ENCODE assay signal across 13 mouse cellular contexts in genomic region chr17:4770052-4770451, GRCm38 (mm10).
A peak's percentile ranks its signal among the peaks of the same experiment; 100 is the strongest.
DNase-seq lines count a peak whose midpoint lies in the region; ATAC-seq and TF ChIP-seq lines count a peak whose summit lies in the region.
"Had no signal": no experiment of that assay in that cellular context is flagged by ENCODE, and none has a peak within 500 bp of the region (broad histone marks: within the 10 kb centered on the region; RNA-seq: fewer than 3 reads in every experiment).

No protein-coding gene starts in this region.

- no peaks in the 10 kb centered on the region for H3K9me3 ChIP-seq in intestine, postnatal 0 days (ENCODE audit: control insufficient read depth)
- H3K9me3 ChIP-seq in intestine, embryonic 16.5 days (ENCODE audit: control insufficient read depth, low read length), result no peaks in the 10 kb centered on the region
- no peaks in the 10 kb centered on the region for H3K9me3 ChIP-seq in lung, embryonic 14.5 days (ENCODE audit: low read depth, low read length)
- H3K9me3 ChIP-seq in embryonic facial prominence, embryonic 10.5 days, result no peaks in the 10 kb centered on the region
- H3K9me3 ChIP-seq: heart, embryonic 13.5 days; liver, embryonic 15.5 days had no signal

- no peak overlapping the region for H3K9ac ChIP-seq in intestine, postnatal 0 days (ENCODE audit: low read depth, low read length)
- no peak overlapping the region for H3K9ac ChIP-seq in intestine, embryonic 16.5 days (ENCODE audit: low read depth, low read length)
- no peak overlapping the region for H3K9ac ChIP-seq in lung, embryonic 14.5 days
- H3K9ac ChIP-seq: heart, embryonic 13.5 days; liver, embryonic 15.5 days had no signal

- ATAC-seq in intestine, postnatal 0 days, result no peak
- ATAC-seq in intestine, embryonic 16.5 days, result no peak
- ATAC-seq in lung, embryonic 14.5 days (ENCODE audit: insufficient read depth), result no peak

- H3K4me1 ChIP-seq in intestine, postnatal 0 days (replicated peaks; ENCODE audit: control insufficient read depth, insufficient read depth, low read length), result no peaks in the 10 kb centered on the region
- no peaks in the 10 kb centered on the region for H3K4me1 ChIP-seq in intestine, embryonic 16.5 days (ENCODE audit: control insufficient read depth, insufficient read depth, low read length)
- no peaks in the 10 kb centered on the region for H3K4me1 ChIP-seq in lung, embryonic 14.5 days (ENCODE audit: insufficient read depth)
- peaks cover 4% of the 10 kb centered on the region; the same call in 1 of the 2 replicates for H3K4me1 ChIP-seq in embryonic facial prominence, embryonic 10.5 days
- H3K4me1 ChIP-seq: heart, embryonic 13.5 days; liver, embryonic 15.5 days had no signal

- H3K4me2 ChIP-seq in intestine, postnatal 0 days (replicated peaks; ENCODE audit: low read depth), result no peak overlapping the region
- H3K4me2 ChIP-seq in intestine, embryonic 16.5 days (ENCODE audit: low read depth, low read length), result no peak overlapping the region
- H3K4me2 ChIP-seq in lung, embryonic 14.5 days, result no peak overlapping the region
- H3K4me2 ChIP-seq: heart, embryonic 13.5 days; liver, embryonic 15.5 days had no signal

- H3K4me3 ChIP-seq in intestine, postnatal 0 days (ENCODE audit: low read depth, low read length), result no peak overlapping the region
- no peak overlapping the region for H3K4me3 ChIP-seq in intestine, embryonic 16.5 days (ENCODE audit: low read length)
- H3K4me3 ChIP-seq in lung, embryonic 14.5 days (ENCODE audit: low read depth, low read length), result no peak overlapping the region
- H3K4me3 ChIP-seq in embryonic facial prominence, embryonic 10.5 days, result no peak overlapping the region
- H3K4me3 ChIP-seq: erythroblast, embryonic 14.5 days; heart, embryonic 13.5 days; liver, embryonic 15.5 days had no signal

- H3K27me3 ChIP-seq in intestine, postnatal 0 days (replicated peaks; ENCODE audit: control insufficient read depth, insufficient read depth, low read length), result no peaks in the 10 kb centered on the region
- no peaks in the 10 kb centered on the region for H3K27me3 ChIP-seq in intestine, embryonic 16.5 days (replicated peaks; ENCODE audit: control insufficient read depth, insufficient read depth, low read length)
- H3K27me3 ChIP-seq in lung, embryonic 14.5 days (ENCODE audit: insufficient read depth, low read length), result no peaks in the 10 kb centered on the region
- no peaks in the 10 kb centered on the region for H3K27me3 ChIP-seq in embryonic facial prominence, embryonic 10.5 days (replicated peaks; ENCODE audit: low read depth, poor library complexity, severe bottlenecking)
- H3K27me3 ChIP-seq: heart, embryonic 13.5 days; liver, embryonic 15.5 days had no signal

- WGBS in intestine, postnatal 0 days, result 93% methylated on average over 3 of the region's 3 CpGs
- WGBS in intestine, embryonic 16.5 days, result 82% methylated on average over 3 of the region's 3 CpGs
- WGBS in lung, embryonic 14.5 days, result 78% methylated on average over 3 of the region's 3 CpGs
- 74% methylated on average over 3 of the region's 3 CpGs for WGBS in embryonic facial prominence, embryonic 10.5 days

- H3K27ac ChIP-seq in intestine, postnatal 0 days (ENCODE audit: low read depth, low read length), result no peak overlapping the region
- H3K27ac ChIP-seq in intestine, embryonic 16.5 days (ENCODE audit: low read length), result no peak overlapping the region
- no peak overlapping the region for H3K27ac ChIP-seq in lung, embryonic 14.5 days (ENCODE audit: low read depth)
- H3K27ac ChIP-seq in embryonic facial prominence, embryonic 10.5 days (replicated peaks), result no peak overlapping the region
- H3K27ac ChIP-seq: heart, embryonic 13.5 days; liver, embryonic 15.5 days had no signal

- peak; percentile 69 for TF ChIP-seq CTCF in intestine, postnatal 0 days (IDR thresholded peaks at IDR 0.05; ENCODE audit: low read depth)
- TF ChIP-seq CTCF in lung, embryonic 14.5 days (IDR thresholded peaks at IDR 0.05; ENCODE audit: low read depth), result peak; percentile 59

- peak; percentile 49 for DNase-seq in lung, embryonic 14.5 days
- no peak for DNase-seq in lung, adult 18-20 months
- peak; percentile 22 for DNase-seq in Muller cell, postnatal 12 days (ENCODE audit: inconsistent ontology term)
- DNase-seq in embryonic facial prominence, embryonic 10.5 days (ENCODE audit: low spot score), result peak; percentile 17
- no peak for DNase-seq in ovary, adult 18-20 months (ENCODE audit: low spot score)
- DNase-seq in right cerebral cortex, adult 18-20 months, result no peak
- DNase-seq: cerebellum, postnatal 36 days; midbrain, embryonic 14.5 days had no signal

- H3K36me3 ChIP-seq in intestine, postnatal 0 days (ENCODE audit: control insufficient read depth, insufficient read depth), result no peaks in the 10 kb centered on the region
- no peaks in the 10 kb centered on the region for H3K36me3 ChIP-seq in intestine, embryonic 16.5 days (ENCODE audit: control insufficient read depth, insufficient read depth, low read length)
- H3K36me3 ChIP-seq in lung, embryonic 14.5 days (ENCODE audit: insufficient read depth), result no peaks in the 10 kb centered on the region
- H3K36me3 ChIP-seq in embryonic facial prominence, embryonic 10.5 days (replicated peaks), result no peaks in the 10 kb centered on the region
- H3K36me3 ChIP-seq: heart, embryonic 13.5 days; liver, embryonic 15.5 days had no signal

Comparison
In these comparisons a context has a peak if more than half of its experiments do, and no peak if none do; other contexts are left out.
1. DNase-seq: peak in lung, embryonic 14.5 days (single experiment), Muller cell, postnatal 12 days (single experiment) and embryonic facial prominence, embryonic 10.5 days (single experiment); none in lung, adult 18-20 months (0 of 2), ovary, adult 18-20 months (single experiment) and right cerebral cortex, adult 18-20 months (single experiment).